Mouse (Mus musculus) kidney, adult 10 weeks (tissue): ENCODE data around the gene 1810010D01Rik. TPM values are rescaled to one million over a fixed set of nuclear protein-coding genes. Genes with fewer than 3 reads are reported as not detected.

Experiments used
- polyA plus RNA-seq: library from polyadenylated mRNA; stranded (reverse); fragments of 350-450 nt; fragmentation: Illumina TruSeq; extraction: RNeasy Lipid Tissue Mini Kit (QIAGEN cat#74804); gene quantifications from one replicate; pipeline ENCODE4 v1.2.3, GENCODE M21; 2014; ENCODE audit warnings: low read depth, low replicate concordance

1810010D01Rik gene
- not detected for polyA plus RNA-seq

GRCm38 (mm10) chr7:145208006-145208405 is at the start of gene 1810010D01Rik:
Gene 1810010D01Rik (minus strand): TSS chr7:145208119.

Other genes starting within 250 kb of the 1810010D01Rik start
- 0.89 TPM for gene Tpcn2, start 75.9 kb upstream of the 1810010D01Rik start, polyA plus RNA-seq
- not detected for gene Mrgprf, start 92.7 kb upstream of the 1810010D01Rik start, polyA plus RNA-seq
- gene Mrgprd, start 106.7 kb upstream of the 1810010D01Rik start, polyA plus RNA-seq = not detected